Mouse (Mus musculus): ENCODE data around the gene Tmem125. TPM values are rescaled to one million over a fixed set of nuclear protein-coding genes. Genes with fewer than 3 reads are reported as not detected.

Tmem125 gene
- polyA plus RNA-seq (2015; fragmentation: Nextera tagmentation; extraction: Ambion mirVana) = 16.7 and 24.0 TPM in 2 replicates

DNA sequence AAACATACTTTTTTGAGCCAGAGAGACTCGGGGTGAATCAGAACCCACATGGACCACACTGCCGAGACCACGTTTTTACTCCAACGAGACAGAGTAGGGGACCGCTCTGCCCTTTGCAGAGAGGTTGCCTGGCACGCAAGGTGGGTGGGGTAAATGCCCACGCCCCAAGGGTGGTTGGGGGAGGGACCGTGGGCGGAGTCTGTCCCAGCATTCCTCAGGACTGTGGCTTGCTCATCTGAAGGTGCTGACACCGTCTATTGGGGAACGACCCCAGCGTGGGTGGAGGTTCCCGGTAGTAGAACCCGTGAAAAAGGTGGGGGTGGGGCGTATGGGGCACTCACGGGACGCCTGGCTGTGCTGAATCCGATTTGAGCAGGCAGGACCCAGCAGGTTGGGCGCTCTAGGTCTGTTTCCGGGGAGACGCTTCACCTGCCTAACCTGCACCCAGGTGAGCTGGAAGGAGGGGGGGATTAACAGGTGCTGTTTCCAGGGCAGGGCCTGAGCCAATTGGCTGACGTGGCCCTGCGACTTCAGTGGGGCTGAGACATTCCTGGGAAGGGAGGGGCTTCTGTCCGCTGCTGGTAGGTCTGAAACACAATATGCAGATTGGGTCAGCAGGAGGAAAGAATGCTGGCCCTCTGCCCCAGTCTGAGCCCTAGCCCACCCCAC lies at the start of gene Tmem125:
TSS of gene Tmem125 (minus strand) at position 453 of the 669 bp plus-strand sequence.
- H3K4me2 ChIP-seq (ENCODE audit: low read depth, low read length) = peak within 1 kb of the TSS; percentile 50
- no peaks in the 10 kb centered on the region for H3K27me3 ChIP-seq (ENCODE audit: control insufficient read depth, insufficient read depth, low read length)
- ATAC-seq (ENCODE audit: insufficient read depth, low FRiP score) = peak; percentile 95
- H3K9me3 ChIP-seq (replicated peaks; ENCODE audit: control insufficient read depth, low read length) = no peaks in the 10 kb centered on the region
- H3K4me1 ChIP-seq (ENCODE audit: control insufficient read depth, insufficient read depth, low read length) = no peaks in the 10 kb centered on the region
- peak within 1 kb of the TSS; percentile 55 for H3K9ac ChIP-seq (ENCODE audit: low read length)
- peak within 1 kb of the TSS; percentile 39 for H3K4me3 ChIP-seq (replicated peaks; ENCODE audit: low read length)
- 1% methylated on average over 24 of the region's 24 CpGs for WGBS
- H3K27ac ChIP-seq (ENCODE audit: low read length) = peak within 1 kb of the TSS; percentile 91
- H3K36me3 ChIP-seq (ENCODE audit: control insufficient read depth, insufficient read depth, low read length) = no peaks in the 10 kb centered on the region

DNA sequence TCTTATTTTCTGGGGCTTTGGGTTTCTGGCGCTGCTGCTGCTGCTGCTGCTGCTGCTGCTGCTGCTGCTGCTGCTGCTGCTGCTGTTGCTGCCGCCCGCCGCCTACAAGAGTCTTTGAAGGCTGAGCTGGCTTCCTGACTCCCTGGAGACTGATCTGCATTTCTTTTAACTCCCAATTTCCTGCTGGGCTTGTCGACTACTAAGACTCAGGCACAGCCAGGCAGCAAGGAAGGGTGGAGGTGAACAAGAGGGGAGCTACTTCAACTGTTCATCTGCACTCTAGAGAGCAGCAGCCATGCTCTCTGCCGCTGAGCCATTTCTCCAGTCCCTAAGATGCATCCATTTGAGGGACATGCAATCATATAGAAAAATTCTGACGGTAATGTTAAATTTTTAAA lies 45.9 kb upstream of the Tmem125 start:
- Histone ChIP-seq H3K27me3 (ENCODE audit: control insufficient read depth, insufficient read depth, low read length) (no peaks in the 10 kb centered on the region), H3K9ac (ENCODE audit: low read length) (no peak overlapping the region), H3K4me1 (ENCODE audit: control insufficient read depth, insufficient read depth, low read length) (no peaks in the 10 kb centered on the region), H3K4me3 (replicated peaks; ENCODE audit: low read length) (no peak overlapping the region), H3K27ac (ENCODE audit: low read length) (no peak overlapping the region), H3K9me3 (replicated peaks; ENCODE audit: control insufficient read depth, low read length) (no peaks in the 10 kb centered on the region; the same call in 1 of the 2 replicates), H3K36me3 (ENCODE audit: control insufficient read depth, insufficient read depth, low read length) (no peaks in the 10 kb centered on the region), H3K4me2 (ENCODE audit: low read depth, low read length) (no peak overlapping the region)
- WGBS = 15% methylated on average over 7 of the region's 7 CpGs
- ATAC-seq (ENCODE audit: insufficient read depth, low FRiP score) = no peak

GRCm38 (mm10) chr4:118589053-118589732 lies 45.3 kb upstream of the Tmem125 start:
- ATAC-seq (ENCODE audit: insufficient read depth, low FRiP score) = no peak
- no peak overlapping the region for H3K4me3 ChIP-seq (replicated peaks; ENCODE audit: low read length)
- no peak overlapping the region for H3K9ac ChIP-seq (ENCODE audit: low read length)
- H3K27ac ChIP-seq (ENCODE audit: low read length) = no peak overlapping the region
- no peaks in the 10 kb centered on the region for H3K36me3 ChIP-seq (ENCODE audit: control insufficient read depth, insufficient read depth, low read length)
- no peaks in the 10 kb centered on the region for H3K27me3 ChIP-seq (ENCODE audit: control insufficient read depth, insufficient read depth, low read length)
- WGBS = 70% methylated on average over 12 of the region's 12 CpGs
- no peak overlapping the region for H3K4me2 ChIP-seq (ENCODE audit: low read depth, low read length)
- H3K4me1 ChIP-seq (ENCODE audit: control insufficient read depth, insufficient read depth, low read length) = no peaks in the 10 kb centered on the region
- no peaks in the 10 kb centered on the region; the same call in 1 of the 2 replicates for H3K9me3 ChIP-seq (replicated peaks; ENCODE audit: control insufficient read depth, low read length)

DNA sequence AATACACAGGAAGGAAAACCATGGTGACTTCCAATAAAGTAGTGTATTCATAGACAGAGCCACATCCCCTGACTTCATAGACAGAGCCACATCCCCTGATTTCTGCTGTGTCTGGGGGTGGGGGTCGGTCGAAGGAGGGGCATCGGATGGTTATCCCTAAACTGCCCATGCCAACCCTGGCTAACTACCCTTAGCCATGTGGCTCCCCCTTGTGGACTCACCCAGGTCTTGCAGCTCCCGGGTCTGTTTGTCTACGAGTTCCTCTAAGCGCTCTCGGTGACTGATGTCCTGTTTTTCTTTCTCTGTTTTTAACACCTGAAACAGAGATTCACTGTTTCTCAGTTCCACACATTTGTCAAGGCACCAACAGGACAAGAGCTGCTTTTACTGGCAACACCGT lies 38.8 kb upstream of the Tmem125 start:
- H3K36me3 ChIP-seq (ENCODE audit: control insufficient read depth, insufficient read depth, low read length) = no peaks in the 10 kb centered on the region
- no peak for ATAC-seq (ENCODE audit: insufficient read depth, low FRiP score)
- no peak overlapping the region for H3K27ac ChIP-seq (ENCODE audit: low read length)
- no peak overlapping the region for H3K4me3 ChIP-seq (replicated peaks; ENCODE audit: low read length)
- H3K27me3 ChIP-seq (ENCODE audit: control insufficient read depth, insufficient read depth, low read length) = no peaks in the 10 kb centered on the region
- H3K4me1 ChIP-seq (ENCODE audit: control insufficient read depth, insufficient read depth, low read length) = no peaks in the 10 kb centered on the region
- H3K4me2 ChIP-seq (ENCODE audit: low read depth, low read length) = no peak overlapping the region
- 90% methylated on average over 8 of the region's 8 CpGs for WGBS
- H3K9me3 ChIP-seq (replicated peaks; ENCODE audit: control insufficient read depth, low read length) = no peaks in the 10 kb centered on the region; the same call in 1 of the 2 replicates
- H3K9ac ChIP-seq (ENCODE audit: low read length) = no peak overlapping the region

DNA sequence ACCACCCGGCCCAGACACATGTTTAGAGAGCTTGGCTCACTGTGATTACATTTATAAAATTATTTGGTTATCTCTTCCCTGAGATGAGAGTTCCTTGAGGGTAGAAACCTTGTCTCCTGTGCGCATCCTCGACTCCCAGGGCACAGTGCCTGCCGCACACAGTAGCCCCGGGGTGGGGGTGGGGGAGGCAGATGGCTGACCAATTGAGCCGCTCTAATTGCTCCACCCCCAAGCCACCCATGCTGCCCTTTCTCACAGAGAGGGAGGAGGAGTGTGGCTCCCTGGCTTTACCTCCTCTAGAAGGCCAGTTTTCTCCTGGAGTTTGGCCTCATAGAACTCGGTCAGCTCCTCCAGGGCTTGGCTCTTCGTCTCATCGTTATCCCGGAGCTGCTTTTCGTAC lies 37.7 kb upstream of the Tmem125 start:
- Histone ChIP-seq H3K27ac (ENCODE audit: low read length) (no peak overlapping the region), H3K9me3 (replicated peaks; ENCODE audit: control insufficient read depth, low read length) (no peaks in the 10 kb centered on the region; the same call in 1 of the 2 replicates), H3K36me3 (ENCODE audit: control insufficient read depth, insufficient read depth, low read length) (no peaks in the 10 kb centered on the region), H3K27me3 (ENCODE audit: control insufficient read depth, insufficient read depth, low read length) (peaks cover 2% of the 10 kb centered on the region; the same call in 1 of the 2 replicates), H3K4me1 (ENCODE audit: control insufficient read depth, insufficient read depth, low read length) (no peaks in the 10 kb centered on the region), H3K9ac (ENCODE audit: low read length) (no peak overlapping the region), H3K4me2 (ENCODE audit: low read depth, low read length) (no peak overlapping the region), H3K4me3 (replicated peaks; ENCODE audit: low read length) (no peak overlapping the region)
- no peak for ATAC-seq (ENCODE audit: insufficient read depth, low FRiP score)
- WGBS = 49% methylated on average over 11 of the region's 11 CpGs

GRCm38 (mm10) chr4:118579313-118579712 lies 35.5 kb upstream of the Tmem125 start:
- no peak for ATAC-seq (ENCODE audit: insufficient read depth, low FRiP score)
- peaks cover 2% of the 10 kb centered on the region; the same call in 1 of the 2 replicates for H3K27me3 ChIP-seq (ENCODE audit: control insufficient read depth, insufficient read depth, low read length)

DNA sequence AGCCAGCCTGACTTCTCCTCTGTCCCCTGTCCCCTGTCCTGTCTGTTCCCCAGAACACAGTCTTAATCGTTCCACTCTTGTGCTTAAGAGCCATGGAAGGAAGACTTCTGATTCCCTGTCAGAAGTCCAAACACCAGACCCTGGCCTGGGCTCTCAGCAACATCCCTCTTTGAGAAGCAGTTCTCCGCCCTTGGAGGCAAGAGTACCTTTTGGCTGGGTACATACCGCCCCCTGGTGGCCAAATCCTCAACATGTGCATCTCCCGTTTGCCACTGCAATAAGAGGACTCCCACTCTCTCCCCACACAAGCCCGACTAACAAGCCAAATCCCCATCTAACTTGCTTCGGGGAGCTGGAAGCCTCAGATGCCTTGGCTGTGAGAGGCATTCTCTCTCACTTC lies 32.3 kb upstream of the Tmem125 start:
- Histone ChIP-seq H3K36me3 (ENCODE audit: control insufficient read depth, insufficient read depth, low read length) (no peaks in the 10 kb centered on the region), H3K27me3 (ENCODE audit: control insufficient read depth, insufficient read depth, low read length) (peaks cover 2% of the 10 kb centered on the region; the same call in 1 of the 2 replicates), H3K9ac (ENCODE audit: low read length) (no peak overlapping the region), H3K4me2 (ENCODE audit: low read depth, low read length) (no peak overlapping the region), H3K27ac (ENCODE audit: low read length) (no peak overlapping the region), H3K4me1 (ENCODE audit: control insufficient read depth, insufficient read depth, low read length) (no peaks in the 10 kb centered on the region), H3K9me3 (replicated peaks; ENCODE audit: control insufficient read depth, low read length) (no peaks in the 10 kb centered on the region), H3K4me3 (replicated peaks; ENCODE audit: low read length) (no peak overlapping the region)
- no peak for ATAC-seq (ENCODE audit: insufficient read depth, low FRiP score)
- WGBS = 7% methylated on average over 6 of the region's 6 CpGs

More at GRCm38 (mm10) chr4:118579313-118579712, 35.5 kb upstream of the Tmem125 start:
- H3K9me3 ChIP-seq (replicated peaks; ENCODE audit: control insufficient read depth, low read length) = no peaks in the 10 kb centered on the region
- no peaks in the 10 kb centered on the region for H3K4me1 ChIP-seq (ENCODE audit: control insufficient read depth, insufficient read depth, low read length)
- H3K4me2 ChIP-seq (ENCODE audit: low read depth, low read length) = no peak overlapping the region
- H3K36me3 ChIP-seq (ENCODE audit: control insufficient read depth, insufficient read depth, low read length) = no peaks in the 10 kb centered on the region
- H3K9ac ChIP-seq (ENCODE audit: low read length) = no peak overlapping the region
- no peak overlapping the region for H3K4me3 ChIP-seq (replicated peaks; ENCODE audit: low read length)
- no peak overlapping the region for H3K27ac ChIP-seq (ENCODE audit: low read length)
- 48% methylated on average over 13 of the region's 13 CpGs for WGBS

- ATAC-seq (ENCODE audit: insufficient read depth, low FRiP score) = no peak
- no peak overlapping the region for H3K9ac ChIP-seq (ENCODE audit: low read length)
- 80% methylated on average over 15 of the region's 15 CpGs for WGBS
- peaks cover under 1% of the 10 kb centered on the region; the same call in 1 of the 2 replicates for H3K27me3 ChIP-seq (ENCODE audit: control insufficient read depth, insufficient read depth, low read length)
- H3K9me3 ChIP-seq (replicated peaks; ENCODE audit: control insufficient read depth, low read length) = no peaks in the 10 kb centered on the region
- no peak overlapping the region for H3K27ac ChIP-seq (ENCODE audit: low read length)
- H3K4me1 ChIP-seq (ENCODE audit: control insufficient read depth, insufficient read depth, low read length) = no peaks in the 10 kb centered on the region
- no peak overlapping the region for H3K4me2 ChIP-seq (ENCODE audit: low read depth, low read length)
- no peak overlapping the region for H3K4me3 ChIP-seq (replicated peaks; ENCODE audit: low read length)
- H3K36me3 ChIP-seq (ENCODE audit: control insufficient read depth, insufficient read depth, low read length) = no peaks in the 10 kb centered on the region
Measured at GRCm38 (mm10) chr4:118571441-118571840, 27.6 kb upstream of the Tmem125 start.

DNA sequence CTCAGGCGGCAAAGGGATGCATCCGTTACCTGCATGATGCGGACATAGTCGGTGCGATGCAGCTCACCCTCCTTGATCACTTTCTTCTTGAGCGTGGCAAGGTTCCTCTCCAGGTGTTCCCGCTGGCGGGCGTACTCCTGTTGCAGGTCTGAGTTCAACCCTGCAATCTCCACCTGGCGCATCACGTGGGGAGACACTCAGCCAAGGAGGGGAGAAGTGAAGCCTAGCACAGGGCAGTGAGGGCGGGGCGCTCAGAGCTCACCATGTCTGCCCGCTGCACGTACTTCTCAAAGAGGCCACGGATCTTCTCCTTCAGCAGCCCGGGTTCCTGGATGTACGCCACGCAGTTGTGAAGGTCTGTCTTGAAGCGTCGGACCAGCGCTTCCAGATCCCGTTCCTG lies 25.5 kb upstream of the Tmem125 start:
- Histone ChIP-seq H3K4me1 (ENCODE audit: control insufficient read depth, insufficient read depth, low read length) (no peaks in the 10 kb centered on the region), H3K4me3 (replicated peaks; ENCODE audit: low read length) (no peak overlapping the region), H3K9ac (ENCODE audit: low read length) (no peak overlapping the region), H3K36me3 (ENCODE audit: control insufficient read depth, insufficient read depth, low read length) (no peaks in the 10 kb centered on the region), H3K9me3 (replicated peaks; ENCODE audit: control insufficient read depth, low read length) (no peaks in the 10 kb centered on the region), H3K4me2 (ENCODE audit: low read depth, low read length) (no peak overlapping the region), H3K27ac (ENCODE audit: low read length) (no peak overlapping the region), H3K27me3 (ENCODE audit: control insufficient read depth, insufficient read depth, low read length) (no peaks in the 10 kb centered on the region)
- 74% methylated on average over 23 of the region's 23 CpGs for WGBS
- ATAC-seq (ENCODE audit: insufficient read depth, low FRiP score) = no peak
